Comparison of ENCODE assay signal across 10 mouse cellular contexts in the genomic region with DNA sequence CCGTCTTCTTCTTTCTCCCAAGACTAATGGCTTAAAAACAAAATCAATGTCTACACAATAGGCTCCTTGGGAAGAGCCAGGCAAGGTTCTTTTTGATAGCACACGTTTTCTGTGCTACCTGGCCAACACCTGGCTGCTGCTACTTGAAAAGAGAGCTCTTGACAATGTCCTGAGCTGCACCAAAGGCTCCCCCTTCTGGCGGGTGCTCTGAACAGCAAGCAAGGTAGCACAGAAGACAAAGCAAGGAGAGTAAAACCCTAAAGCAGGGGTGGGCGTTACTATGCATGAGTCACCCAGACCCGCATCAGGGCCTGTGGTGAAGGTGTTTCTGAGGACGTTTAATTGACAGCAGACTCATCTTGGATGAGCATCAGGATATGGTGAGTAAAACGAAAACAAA. TPM values are rescaled to one million over a fixed set of nuclear protein-coding genes. Genes with fewer than 3 reads are reported as not detected.
DNase-seq lines count a peak whose midpoint lies in the region; ATAC-seq lines count a peak whose summit lies in the region.
"Had no signal": no experiment of that assay in that cellular context is flagged by ENCODE, and none has a peak within 500 bp of the region (broad histone marks: within the 10 kb centered on the region; RNA-seq: fewer than 3 reads in every experiment).

No protein-coding gene starts in this region.

- no peak overlapping the region for H3K27ac ChIP-seq in kidney, embryonic 14.5 days (ENCODE audit: low read depth, low read length)
- H3K27ac ChIP-seq: liver, embryonic 15.5 days had no signal

- H3K9ac ChIP-seq in kidney, embryonic 14.5 days (ENCODE audit: low read depth, low read length): no peak overlapping the region
- H3K9ac ChIP-seq: liver, embryonic 15.5 days had no signal

- no peaks in the 10 kb centered on the region for H3K9me3 ChIP-seq in kidney, embryonic 14.5 days (ENCODE audit: control insufficient read depth, low read length)
- H3K9me3 ChIP-seq: liver, embryonic 15.5 days had no signal

- no peak overlapping the region for H3K4me2 ChIP-seq in kidney, embryonic 14.5 days (replicated peaks; ENCODE audit: low read depth, low read length)
- H3K4me2 ChIP-seq: liver, embryonic 15.5 days had no signal

- ATAC-seq in kidney, embryonic 14.5 days (ENCODE audit: low FRiP score, low TSS enrichment): no peak
- ATAC-seq in megakaryocyte progenitor cell, adult 5-6 weeks (replicated peaks; ENCODE audit: poor library complexity): peak; percentile 76

- H3K27me3 ChIP-seq in kidney, embryonic 14.5 days (ENCODE audit: control insufficient read depth, insufficient read depth, low read length): no peaks in the 10 kb centered on the region
- H3K27me3 ChIP-seq: liver, embryonic 15.5 days had no signal

- WGBS in kidney, embryonic 14.5 days: 46% methylated on average over 7 of the region's 7 CpGs

- no peaks in the 10 kb centered on the region for H3K4me1 ChIP-seq in kidney, embryonic 14.5 days (ENCODE audit: control insufficient read depth, insufficient read depth, low read length)
- H3K4me1 ChIP-seq: liver, embryonic 15.5 days had no signal

- no peak overlapping the region for H3K4me3 ChIP-seq in kidney, embryonic 14.5 days (ENCODE audit: low read length)
- H3K4me3 ChIP-seq: liver, embryonic 15.5 days had no signal

- peak; percentile 27 for DNase-seq in kidney, adult 18-20 months
- DNase-seq in CD4-positive, CD25-positive, alpha-beta regulatory T cell, adult 2 months (ENCODE audit: low read depth, low spot score): peak; percentile 71
- DNase-seq in Muller cell, postnatal 12 days (ENCODE audit: inconsistent ontology term): peak; percentile 4
- DNase-seq in embryo, embryonic 9.5 days (ENCODE audit: extremely low spot score): peak; percentile 10
- DNase-seq in ovary, postnatal 10 days (ENCODE audit: low spot score): no peak
- no peak for DNase-seq in cerebellum, adult 8-10 months

- H3K36me3 ChIP-seq in kidney, embryonic 14.5 days (ENCODE audit: control insufficient read depth, insufficient read depth, low read length): no peaks in the 10 kb centered on the region
- H3K36me3 ChIP-seq: liver, embryonic 15.5 days had no signal

RNA-seq across cellular contexts. Expression of a gene that starts 49.5 kb away (rescaled TPM):
- polyA plus RNA-seq in kidney, embryonic 14.5 days (2014; fragmentation: Nextera tagmentation; extraction: Ambion mirVana): not detected in 2 replicates
- total RNA-seq in megakaryocyte progenitor cell, adult 5-6 weeks (2015): not detected in 2 replicates
- total RNA-seq in megakaryocyte progenitor cell, adult 5-6 weeks (2017): not detected in 2 replicates
- polyA plus RNA-seq: stomach, embryonic 14.5 days had no signal

RNA-seq across cellular contexts. Expression of a gene that starts 56.7 kb away (rescaled TPM):
- polyA plus RNA-seq in kidney, embryonic 14.5 days (2014; fragmentation: Nextera tagmentation; extraction: Ambion mirVana): 0.04 and 0.06 TPM in 2 replicates
- total RNA-seq in megakaryocyte progenitor cell, adult 5-6 weeks (2015): not detected in 2 replicates
- not detected in 2 replicates for total RNA-seq in megakaryocyte progenitor cell, adult 5-6 weeks (2017)
- polyA plus RNA-seq: stomach, embryonic 14.5 days had no signal

Comparison
In these comparisons a context has a peak if more than half of its experiments do, and no peak if none do; other contexts are left out.
1. DNase-seq: peak in kidney, adult 18-20 months (single experiment), CD4-positive, CD25-positive, alpha-beta regulatory T cell, adult 2 months (single experiment), Muller cell, postnatal 12 days (single experiment) and embryo, embryonic 9.5 days (single experiment); none in ovary, postnatal 10 days (single experiment) and cerebellum, adult 8-10 months (single experiment).